Mouse (Mus musculus) small intestine, adult 2 months (tissue): ENCODE data around the gene Tmem138. TPM values are rescaled to one million over a fixed set of nuclear protein-coding genes. Genes with fewer than 3 reads are reported as not detected.

Experiments used
- H3K27ac ChIP-seq: fragments of 200-500 bp; 2 replicates; pipeline ENCODE4 v1.5.1; 2012; ENCODE audit warnings: low read depth, low read length, control low read depth, inconsistent platforms; ENCODE audit not compliant: insufficient read depth
- H3K27me3 ChIP-seq: fragments of 200-500 bp; 2 replicates; pipeline ENCODE4 v1.6.1; 2012; ENCODE audit warnings: mild to moderate bottlenecking, moderate library complexity, low read length, inconsistent platforms; ENCODE audit not compliant: control insufficient read depth, insufficient read depth
- H3K36me3 ChIP-seq: fragments of 200-500 bp; 2 replicates; pipeline ENCODE4 v1.6.1; 2012; ENCODE audit warnings: mild to moderate bottlenecking, low read length, control low read depth, inconsistent platforms; ENCODE audit not compliant: control insufficient read depth, insufficient read depth
- H3K4me1 ChIP-seq: fragments of 200-500 bp; 2 replicates; pipeline ENCODE4 v1.6.1; 2012; ENCODE audit warnings: low read length, inconsistent platforms, mixed read lengths; ENCODE audit not compliant: control insufficient read depth, insufficient read depth, insufficient read length
- H3K4me3 ChIP-seq: fragments of 200-500 bp; 2 replicates; pipeline ENCODE4 v1.5.1; 2012; ENCODE audit warnings: low read depth, mild to moderate bottlenecking, control low read depth, inconsistent platforms, low read length, moderate library complexity
- CTCF ChIP-seq: fragments of 200-500 bp; IDR thresholded peaks from 2 replicates; pipeline ENCODE4 v1.5.1; 2012; ENCODE audit warnings: low read depth, mild to moderate bottlenecking, control low read depth, inconsistent platforms, low read length, moderate library complexity, mixed read lengths; ENCODE audit not compliant: insufficient replicate concordance, insufficient read length; ENCODE audit errors: extremely low read depth
- POLR2A ChIP-seq: fragments of 200-500 bp; IDR thresholded peaks from 2 replicates; pipeline ENCODE4 v1.6.1; 2012; ENCODE audit warnings: low read depth, mild to moderate bottlenecking, control low read depth, inconsistent platforms, low read length, moderate library complexity
- WGBS: fragments of 180-500 bp; shearing (Covaris S2); methylation state at CpG from one replicate; pipeline ENCODE4 v1.1.7; 2018; 5-methylcytosine and 5-hydroxymethylcytosine counted together
- polyA plus RNA-seq: library from polyadenylated mRNA; depleted of rRNA; stranded (reverse); fragments of >200 nt; gene quantifications from 2 replicates; pipeline ENCODE4 v1.2.3, GENCODE M21; 2012; rRNA removed

The Tmem138 gene
- polyA plus RNA-seq, 1 experiment = 3.4 TPM

DNA sequence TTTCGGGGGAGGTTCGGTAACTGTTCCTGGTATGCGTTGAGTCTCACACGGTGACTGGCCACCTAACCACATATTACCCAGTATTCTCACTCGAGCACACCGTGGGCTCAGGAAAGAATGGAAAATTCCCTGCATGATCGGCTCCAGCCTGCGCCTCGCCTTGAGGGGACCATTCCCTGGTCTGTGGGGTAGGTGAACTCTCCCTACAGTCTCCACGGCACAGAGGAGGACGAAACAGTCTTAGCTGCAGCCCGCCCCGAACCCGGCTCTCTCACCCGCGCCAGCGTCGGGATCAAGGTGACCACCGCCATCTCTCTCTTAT lies 52.4 kb downstream of the Tmem138 start:
- Histone ChIP-seq H3K4me3 (peak overlapping the region; percentile 99), H3K27me3 (no peaks in the 10 kb centered on the region), H3K4me1 (no peaks in the 10 kb centered on the region), H3K27ac (peak overlapping the region; percentile 83), H3K36me3 (peaks cover 8% of the 10 kb centered on the region)
- TF ChIP-seq POLR2A (0 out of 2 replicates have a peak, but pooled peaks have one; percentile 72), CTCF (no peak)
- under 1% methylated on average over 19 of the region's 19 CpGs for WGBS

DNA sequence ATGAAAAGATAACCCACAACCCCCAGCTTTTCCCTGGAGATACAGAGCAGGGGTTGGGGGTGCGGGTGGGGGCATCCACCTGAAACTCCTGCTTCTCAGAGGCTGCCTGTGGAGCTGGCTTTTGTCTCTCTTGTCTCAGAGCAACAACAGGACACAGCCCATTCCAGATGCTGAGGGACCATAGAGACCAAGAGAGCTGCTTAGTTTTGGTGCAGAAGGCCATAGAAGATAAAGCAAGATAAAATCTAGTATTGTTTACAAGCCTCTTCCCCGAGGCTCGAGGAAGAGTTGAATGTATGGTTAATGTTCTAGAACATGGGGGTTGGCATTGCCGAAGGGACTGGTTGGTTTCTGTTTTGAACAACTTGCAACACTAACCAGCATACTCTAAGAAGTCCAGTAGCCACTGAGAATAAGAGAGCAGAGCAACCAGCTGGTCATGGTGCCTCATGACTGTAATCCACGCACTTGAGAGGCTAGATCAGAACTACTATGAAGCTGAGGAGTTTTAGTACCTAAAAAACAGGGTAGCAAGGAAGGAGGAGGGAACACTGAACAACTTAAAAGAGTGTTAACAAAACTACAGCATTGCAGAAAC lies 53.6 kb downstream of the Tmem138 start:
- TF ChIP-seq CTCF (no peak), POLR2A (no peak)
- H3K4me1 ChIP-seq = no peaks in the 10 kb centered on the region
- H3K36me3 ChIP-seq = peaks cover 5% of the 10 kb centered on the region; the same call in 1 of the 2 replicates
- H3K27me3 ChIP-seq = no peaks in the 10 kb centered on the region
- H3K4me3 ChIP-seq = no peak overlapping the region
- H3K27ac ChIP-seq = no peak overlapping the region
- WGBS = 45% methylated on average over 5 of the region's 5 CpGs

DNA sequence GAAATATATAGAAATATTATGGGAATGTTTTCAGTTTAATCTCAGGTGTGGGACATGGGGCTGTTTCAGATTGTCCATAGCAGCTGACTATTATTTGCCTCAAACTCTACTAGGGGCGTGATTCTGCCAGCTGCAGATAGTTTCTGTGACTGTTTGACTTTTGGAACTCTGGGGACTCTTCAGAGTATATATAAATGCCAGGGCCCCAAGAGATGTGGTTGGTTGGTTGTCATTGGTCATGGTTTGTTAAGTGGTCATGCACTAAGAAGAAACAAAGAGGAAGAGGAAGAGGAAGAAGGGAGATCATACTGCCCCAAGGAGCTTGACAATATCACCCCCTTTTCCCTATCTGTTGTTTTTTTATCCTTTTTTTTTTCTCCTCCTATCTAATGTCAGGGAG lies 55.2 kb downstream of the Tmem138 start:
- peaks cover 7% of the 10 kb centered on the region; the same call in 1 of the 2 replicates for H3K36me3 ChIP-seq
- TF ChIP-seq CTCF (no peak), POLR2A (no peak)
- H3K4me1 ChIP-seq = no peaks in the 10 kb centered on the region
- WGBS = 47% methylated on average over 1 of the region's 1 CpGs
- H3K27me3 ChIP-seq = no peaks in the 10 kb centered on the region
- no peak overlapping the region for H3K4me3 ChIP-seq
- no peak overlapping the region for H3K27ac ChIP-seq

Other genes starting within 250 kb of the Tmem138 start
- gene Syt7, start 188.3 kb downstream of the Tmem138 start, polyA plus RNA-seq = 2.6 and 10.5 TPM in 2 replicates
- gene Lrrc10b, start 119.9 kb downstream of the Tmem138 start, polyA plus RNA-seq = 5.5 and 5.9 TPM in 2 replicates
- gene Ppp1r32, start 94.4 kb downstream of the Tmem138 start, polyA plus RNA-seq = 0.41 and 0.87 TPM in 2 replicates
- gene Cpsf7, start 52.1 kb downstream of the Tmem138 start, polyA plus RNA-seq = 11.1 and 24.9 TPM in 2 replicates
- 10.3 and 17.1 TPM in 2 replicates for gene Sdhaf2, start 51.2 kb downstream of the Tmem138 start, polyA plus RNA-seq
- gene Tmem216, start 21.1 kb downstream of the Tmem138 start, polyA plus RNA-seq = 3.2 and 3.7 TPM in 2 replicates
- 18.1 and 31.6 TPM in 2 replicates for gene Cyb561a3, start 190 bp downstream of the Tmem138 start, polyA plus RNA-seq
- 37.7 and 57.2 TPM in 2 replicates for gene Ddb1, start 28.0 kb upstream of the Tmem138 start, polyA plus RNA-seq
- gene Tkfc, start 28.3 kb upstream of the Tmem138 start, polyA plus RNA-seq = 124 and 224 TPM in 2 replicates
- 5.5 and 11.3 TPM in 2 replicates for gene Vwce, start 56.9 kb upstream of the Tmem138 start, polyA plus RNA-seq
- gene Pga5, start 100.7 kb upstream of the Tmem138 start, polyA plus RNA-seq = 1.1 TPM in 1 of 2 replicates, not detected in the other
- gene Vps37c, start 111.4 kb upstream of the Tmem138 start, polyA plus RNA-seq = 20.2 and 37.6 TPM in 2 replicates
- gene Cd5, start 161.6 kb upstream of the Tmem138 start, polyA plus RNA-seq = 2.2 and 2.6 TPM in 2 replicates